Mouse (Mus musculus) cerebellum, adult 11 months (tissue): ENCODE data around the gene H13.

Experiments
- DNase-seq: peaks from one replicate; pipeline ENCODE4 v3.0.0; 2022

Gene H13

GRCm38 (mm10) chr2:152736090-152736601 lies 66.9 kb downstream of the H13 start, which contains the start of gene Id1:
Gene Id1, plus strand, starts transcription at chr2:152736251.
- DNase-seq: no peak

- DNase-seq: no peak
These were observed 67.5 kb downstream of the H13 start for GRCm38 (mm10) chr2:152736748-152737147.

DNA sequence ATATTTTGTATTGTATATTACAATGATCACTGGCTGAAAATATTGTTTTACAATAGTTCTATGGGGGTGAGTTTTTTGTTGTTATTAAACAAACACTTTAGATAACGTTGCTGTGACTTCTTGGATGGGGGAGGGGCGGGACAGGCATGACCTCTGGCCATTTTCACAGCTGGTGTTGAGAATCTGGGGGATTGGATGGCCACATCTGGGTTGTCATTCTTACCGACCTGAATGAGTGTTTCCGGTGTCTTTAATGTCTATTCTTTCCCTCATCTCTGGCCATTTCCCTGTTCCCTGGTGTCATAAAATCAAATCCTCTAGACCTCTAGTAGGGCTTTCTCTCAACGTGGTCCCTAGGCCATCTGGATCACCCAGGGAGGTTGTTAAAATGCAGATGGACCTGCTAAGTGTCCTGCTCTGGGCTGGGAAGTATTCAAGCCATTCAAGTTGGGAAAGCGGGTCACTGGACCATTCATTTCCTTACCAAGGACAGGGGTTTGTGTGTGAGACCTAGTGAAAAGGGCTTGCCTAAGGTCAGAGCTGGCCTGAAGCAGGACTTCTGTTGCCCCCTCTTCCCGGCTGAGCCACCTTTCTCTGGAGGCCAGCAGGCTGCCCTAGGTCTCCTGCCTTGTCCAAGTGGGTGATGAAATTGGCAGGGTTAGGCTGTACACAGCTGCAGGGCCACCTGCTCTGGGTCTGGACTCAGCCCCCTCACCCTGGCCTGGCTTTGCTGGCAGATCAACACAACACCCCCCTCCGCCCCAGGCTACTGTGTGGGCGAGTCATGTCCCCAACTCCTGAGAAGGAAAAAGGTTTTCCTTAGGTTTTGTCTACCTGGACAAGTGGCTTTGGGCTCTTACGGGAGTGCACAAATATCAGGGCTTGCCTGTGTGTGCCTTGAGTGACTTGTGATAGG lies 68.3 kb downstream of the H13 start:
- no peak for DNase-seq

DNA sequence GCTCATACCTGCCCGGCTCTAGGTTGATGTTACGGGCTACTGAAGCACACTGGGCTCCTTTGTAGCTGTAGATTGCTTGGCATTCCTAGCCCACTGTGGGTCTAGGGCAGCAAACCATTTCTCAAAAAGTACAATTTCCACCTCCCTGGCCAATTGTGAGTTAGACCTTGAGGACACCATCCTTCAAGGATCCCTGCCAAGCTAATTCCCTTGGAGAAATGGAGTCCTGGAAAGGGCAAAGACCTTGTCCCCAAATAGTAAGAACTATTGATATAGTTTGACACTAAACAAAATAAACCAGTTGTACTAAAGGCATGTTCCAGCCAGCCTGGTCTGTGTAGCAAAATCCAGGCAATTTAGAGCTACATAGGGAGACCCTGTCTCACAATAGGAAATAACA lies 69.1 kb downstream of the H13 start:
- DNase-seq: no peak

- no peak for DNase-seq
These were observed 70.0 kb downstream of the H13 start for GRCm38 (mm10) chr2:152739031-152739841.

- no peak for DNase-seq
These were observed 70.6 kb downstream of the H13 start for GRCm38 (mm10) chr2:152739842-152740260.

- no peak for DNase-seq
These were observed 71.2 kb downstream of the H13 start for GRCm38 (mm10) chr2:152740490-152740889.

GRCm38 (mm10) chr2:152741153-152742041 lies 72.1 kb downstream of the H13 start:
- DNase-seq: no peak

DNA sequence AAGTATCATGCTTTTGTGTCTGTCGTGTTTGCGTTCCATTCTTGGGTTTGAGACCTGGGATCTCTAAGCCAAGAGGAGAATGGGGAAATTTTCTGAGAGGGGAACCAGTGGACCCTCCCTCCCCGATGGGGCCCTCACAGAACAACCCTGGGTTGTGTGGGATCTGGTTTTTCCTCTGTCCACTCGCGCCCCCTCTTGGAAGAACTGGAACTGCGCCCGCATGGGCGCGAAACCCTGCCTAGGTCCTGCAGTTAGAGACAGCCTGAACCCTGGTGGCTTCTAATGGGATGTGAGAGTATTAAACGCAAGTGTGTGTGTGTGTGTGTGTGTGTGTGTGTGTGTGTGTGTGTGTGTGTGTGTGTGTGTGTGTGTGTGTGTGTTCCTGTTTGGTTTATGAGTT lies 73.2 kb downstream of the H13 start:
- DNase-seq: no peak

- DNase-seq: no peak
These were observed 84.9 kb downstream of the H13 start, which contains the start of gene Cox4i2 for GRCm38 (mm10) chr2:152753944-152754711. Gene Cox4i2, plus strand, starts transcription at chr2:152754173.

- DNase-seq: no peak
These were observed 87.5 kb downstream of the H13 start for GRCm38 (mm10) chr2:152756474-152757393.

DNA sequence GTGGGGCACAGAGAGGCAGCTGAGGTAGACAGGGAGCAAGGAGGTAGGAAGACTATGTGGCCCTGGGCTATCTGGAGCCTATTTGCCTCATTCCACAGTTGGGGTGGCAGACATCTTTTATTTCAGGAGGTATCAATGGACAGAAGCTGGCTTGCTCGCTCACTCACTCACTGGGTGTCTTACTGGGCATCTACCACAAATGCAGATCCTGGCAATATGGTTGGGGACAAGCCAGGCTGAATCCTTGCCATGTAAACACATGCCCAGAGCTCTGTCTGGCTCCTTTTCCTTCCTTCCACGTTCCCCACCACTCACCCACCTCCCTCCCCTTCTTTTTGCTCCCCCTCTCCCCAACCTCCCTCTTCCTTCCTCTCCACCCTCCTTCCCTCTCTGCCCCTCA lies 88.2 kb downstream of the H13 start:
- DNase-seq: peak; percentile 55
